Mouse (Mus musculus) hindbrain, embryonic 10.5 days (tissue): Measurements from ENCODE around the gene Txk. TPM values are rescaled to one million over a fixed set of nuclear protein-coding genes. Genes with fewer than 3 reads are reported as not detected.
A peak's percentile ranks its signal among the peaks of the same experiment; 100 is the strongest.

ENCODE experiments used
- DNase-seq: peaks from one replicate; pipeline ENCODE4 v3.0.0-alpha.2; 2017; ENCODE audit warnings: low spot score
- H3K27ac ChIP-seq: fragments of 300-500 bp; sonication (generic); 2 replicates; pipeline ENCODE4 v1.5.1; 2016; ENCODE audit warnings: mild to moderate bottlenecking, moderate library complexity
- H3K27me3 ChIP-seq: fragments of 300-500 bp; sonication (generic); 2 replicates; pipeline ENCODE4 v1.6.1; 2016; ENCODE audit warnings: mild to moderate bottlenecking; ENCODE audit not compliant: poor library complexity, insufficient read depth, severe bottlenecking
- H3K36me3 ChIP-seq: fragments of 300-500 bp; sonication (generic); 2 replicates; pipeline ENCODE4 v1.6.1; 2016; ENCODE audit warnings: mild to moderate bottlenecking, moderate library complexity
- H3K4me1 ChIP-seq: fragments of 300-500 bp; sonication (generic); replicated peaks from 2 replicates; pipeline ENCODE4 v1.6.1; 2016; ENCODE audit warnings: mild to moderate bottlenecking
- H3K4me3 ChIP-seq: fragments of 300-500 bp; sonication (generic); 2 replicates; pipeline ENCODE4 v1.5.1; 2016; ENCODE audit warnings: mild to moderate bottlenecking, moderate library complexity
- H3K9me3 ChIP-seq: fragments of 300-500 bp; sonication (generic); 2 replicates; pipeline ENCODE4 v1.6.1; 2016; ENCODE audit warnings: mild to moderate bottlenecking, moderate library complexity
- WGBS: fragments of 180-500 bp; shearing (Covaris S2); methylation state at CpG from one replicate; pipeline ENCODE4 v1.1.7; 2016; 5-methylcytosine and 5-hydroxymethylcytosine counted together
- polyA plus RNA-seq: library from polyadenylated mRNA; unstranded; fragments of >200 nt; fragmentation: Nextera tagmentation; extraction: Ambion mirVana; gene quantifications from 2 replicates; pipeline ENCODE4 v1.2.1, GENCODE M21; 2016

Gene Txk
- polyA plus RNA-seq, 1 experiment from 2014 or later = not detected

- peaks cover 12% of the 10 kb centered on the region for H3K4me1 ChIP-seq
- no peaks in the 10 kb centered on the region for H3K9me3 ChIP-seq
- no peak for DNase-seq
- no peak overlapping the region for H3K4me3 ChIP-seq
- no peaks in the 10 kb centered on the region for H3K27me3 ChIP-seq
- no peaks in the 10 kb centered on the region for H3K36me3 ChIP-seq
- no peak overlapping the region for H3K27ac ChIP-seq
Observed at GRCm38 (mm10) chr5:72702202-72702601, 50.4 kb downstream of the Txk start.

- Histone ChIP-seq H3K27me3 (no peaks in the 10 kb centered on the region), H3K27ac (no peak overlapping the region), H3K4me1 (peaks cover 6% of the 10 kb centered on the region; the same call in 1 of the 2 replicates), H3K9me3 (no peaks in the 10 kb centered on the region), H3K36me3 (no peaks in the 10 kb centered on the region), H3K4me3 (no peak overlapping the region)
- WGBS = 59% methylated on average over 2 of the region's 2 CpGs
- DNase-seq = no peak
Observed at GRCm38 (mm10) chr5:72699500-72699818, 53.1 kb downstream of the Txk start.

- no peak for DNase-seq
- no peaks in the 10 kb centered on the region for H3K9me3 ChIP-seq
Observed at GRCm38 (mm10) chr5:72698818-72699499, 53.6 kb downstream of the Txk start.

DNA sequence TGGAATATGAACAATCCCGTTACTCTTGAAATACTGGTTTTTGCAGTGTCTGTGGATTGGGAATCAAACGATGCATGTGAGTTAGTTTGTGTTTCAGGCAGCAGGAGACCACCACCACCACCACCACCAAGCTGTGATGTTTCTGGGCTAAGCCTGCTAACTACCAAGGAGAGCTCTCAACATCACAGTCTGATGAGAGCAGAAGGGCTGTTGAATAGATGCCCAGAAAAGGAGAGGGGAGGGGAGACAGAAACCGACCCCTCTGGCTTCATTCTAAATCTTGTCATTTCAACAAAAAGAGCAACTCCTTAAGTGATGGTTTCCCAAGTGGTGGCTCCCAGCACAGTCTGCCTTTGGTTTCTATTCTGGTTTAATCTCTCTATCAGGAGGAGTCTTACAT, 54.2 kb downstream of the Txk start:
- Histone ChIP-seq H3K4me1 (peaks cover 6% of the 10 kb centered on the region; the same call in 1 of the 2 replicates), H3K27me3 (no peaks in the 10 kb centered on the region), H3K36me3 (no peaks in the 10 kb centered on the region), H3K27ac (no peak overlapping the region), H3K9me3 (no peaks in the 10 kb centered on the region), H3K4me3 (no peak overlapping the region)
- WGBS = 75% methylated on average over 3 of the region's 3 CpGs
- DNase-seq = no peak

More at GRCm38 (mm10) chr5:72698818-72699499, 53.6 kb downstream of the Txk start:
- no peaks in the 10 kb centered on the region for H3K36me3 ChIP-seq
- H3K4me1 ChIP-seq = peaks cover 6% of the 10 kb centered on the region; the same call in 1 of the 2 replicates
- no peak overlapping the region for H3K27ac ChIP-seq
- no peak overlapping the region for H3K4me3 ChIP-seq
- 78% methylated on average over 7 of the region's 7 CpGs for WGBS
- H3K27me3 ChIP-seq = no peaks in the 10 kb centered on the region

GRCm38 (mm10) chr5:72696491-72696890, 56.1 kb downstream of the Txk start:
- 75% methylated on average over 13 of the region's 13 CpGs for WGBS
- Histone ChIP-seq H3K36me3 (no peaks in the 10 kb centered on the region), H3K4me1 (peaks cover 6% of the 10 kb centered on the region; the same call in 1 of the 2 replicates), H3K27me3 (no peaks in the 10 kb centered on the region), H3K27ac (no peak overlapping the region), H3K4me3 (no peak overlapping the region), H3K9me3 (no peaks in the 10 kb centered on the region)
- no peak for DNase-seq

DNA sequence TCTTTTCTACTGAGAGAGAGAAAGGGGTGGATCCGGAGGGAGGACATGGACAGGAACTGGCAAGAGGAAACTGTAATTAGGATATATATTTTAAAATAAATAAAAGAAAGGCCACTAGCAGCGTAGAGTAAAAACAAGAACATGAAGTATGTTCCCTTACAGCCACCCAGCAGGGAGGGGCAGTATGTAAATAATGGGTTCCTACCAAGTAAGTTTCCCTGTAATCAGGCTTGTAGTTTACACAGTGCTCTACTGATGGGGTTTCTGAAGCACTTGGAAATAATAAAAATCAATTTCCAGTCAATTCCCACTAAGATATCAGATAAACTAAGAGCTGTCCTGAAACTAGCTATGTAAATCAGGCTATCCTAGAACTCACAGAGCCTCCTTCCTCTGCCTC, 57.9 kb downstream of the Txk start:
- no peak for DNase-seq
- no peak overlapping the region for H3K27ac ChIP-seq
- 84% methylated on average over 2 of the region's 2 CpGs for WGBS
- peaks cover 6% of the 10 kb centered on the region; the same call in 1 of the 2 replicates for H3K4me1 ChIP-seq
- H3K4me3 ChIP-seq = no peak overlapping the region
- H3K27me3 ChIP-seq = no peaks in the 10 kb centered on the region
- no peaks in the 10 kb centered on the region for H3K9me3 ChIP-seq
- H3K36me3 ChIP-seq = no peaks in the 10 kb centered on the region

DNA sequence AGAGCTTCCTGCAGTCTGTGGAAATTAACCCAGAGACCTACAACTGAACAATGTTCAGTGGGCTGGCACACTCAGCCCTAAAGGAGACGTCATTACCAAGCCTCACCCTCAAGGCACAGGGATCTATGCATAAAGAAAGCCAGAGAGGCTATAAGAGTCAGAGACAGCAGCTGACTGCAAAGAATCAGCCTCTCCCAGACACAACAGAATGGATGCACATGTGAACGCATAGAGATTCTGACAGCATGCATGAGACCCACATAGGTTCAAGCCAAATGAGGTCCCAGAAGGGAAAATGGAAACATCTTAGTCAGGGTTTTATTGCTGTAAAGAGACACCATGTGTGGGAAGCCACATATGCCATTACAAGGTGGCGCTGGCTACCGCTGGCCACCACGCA, 62.1 kb downstream of the Txk start:
- 93% methylated on average over 5 of the region's 5 CpGs for WGBS
- no peak for DNase-seq
- H3K4me1 ChIP-seq = no peaks in the 10 kb centered on the region
- no peaks in the 10 kb centered on the region for H3K9me3 ChIP-seq
- H3K27ac ChIP-seq = no peak overlapping the region
- H3K27me3 ChIP-seq = no peaks in the 10 kb centered on the region
- H3K36me3 ChIP-seq = no peaks in the 10 kb centered on the region
- no peak overlapping the region for H3K4me3 ChIP-seq

- Histone ChIP-seq H3K4me3 (no peak overlapping the region), H3K36me3 (no peaks in the 10 kb centered on the region), H3K27ac (no peak overlapping the region), H3K4me1 (no peaks in the 10 kb centered on the region), H3K9me3 (no peaks in the 10 kb centered on the region), H3K27me3 (no peaks in the 10 kb centered on the region)
- WGBS = 92% methylated on average over 7 of the region's 7 CpGs
- no peak for DNase-seq
Observed at GRCm38 (mm10) chr5:72689556-72689955, 63.0 kb downstream of the Txk start.

DNA sequence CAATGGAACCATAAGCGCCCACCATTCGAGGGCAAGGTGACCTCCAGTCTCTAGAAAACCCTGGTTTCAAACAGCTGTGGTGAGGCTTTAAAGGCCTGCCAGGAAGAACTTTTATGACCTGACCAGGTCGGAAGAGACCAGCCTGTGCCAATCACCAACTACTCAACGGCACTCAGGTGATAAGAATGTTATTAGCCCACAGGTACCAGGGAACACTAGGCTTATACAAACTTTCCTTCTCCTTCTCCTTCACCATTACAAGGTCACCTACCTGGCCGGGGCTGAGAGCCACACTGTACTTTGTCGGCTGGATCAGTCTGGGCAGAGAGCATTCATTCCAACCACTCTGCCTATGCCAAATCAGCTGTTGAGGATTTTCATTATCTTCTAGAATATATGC, 71.1 kb downstream of the Txk start:
- DNase-seq = no peak
- H3K4me1 ChIP-seq = no peaks in the 10 kb centered on the region
- no peak overlapping the region for H3K4me3 ChIP-seq
- no peaks in the 10 kb centered on the region for H3K27me3 ChIP-seq
- no peak overlapping the region for H3K27ac ChIP-seq
- no peaks in the 10 kb centered on the region for H3K36me3 ChIP-seq
- H3K9me3 ChIP-seq = peaks cover 5% of the 10 kb centered on the region; the same call in 1 of the 2 replicates
- WGBS = 90% methylated on average over 6 of the region's 6 CpGs

DNA sequence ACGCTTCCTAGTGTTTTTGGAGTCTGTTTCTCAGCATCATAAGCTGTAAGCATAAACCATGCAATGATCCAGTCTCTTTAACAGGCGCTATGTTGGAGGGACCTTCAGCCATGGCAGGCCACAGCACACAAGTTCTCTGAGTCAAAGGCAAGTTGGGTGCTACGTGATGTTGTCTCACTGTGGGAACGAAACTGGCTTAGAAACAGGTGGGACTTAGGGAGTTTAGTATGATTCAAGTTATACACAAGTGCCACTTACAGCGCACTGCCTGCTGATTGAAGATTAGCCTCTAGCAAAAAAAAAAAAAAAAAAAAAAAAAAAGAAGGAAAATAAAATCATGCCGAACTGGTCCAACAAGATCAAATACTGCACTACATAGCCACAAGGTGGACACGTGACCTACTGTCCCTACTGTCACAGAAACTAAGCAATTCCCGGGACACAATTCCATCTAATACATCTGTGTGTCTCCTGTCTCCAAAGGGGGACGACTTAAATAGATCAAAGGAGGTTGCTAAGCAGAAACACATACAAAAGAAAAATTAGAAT, 77.5 kb downstream of the Txk start:
- H3K27me3 ChIP-seq = no peaks in the 10 kb centered on the region
- WGBS = 91% methylated on average over 9 of the region's 9 CpGs
- H3K9me3 ChIP-seq = no peaks in the 10 kb centered on the region
- no peak for DNase-seq
- H3K36me3 ChIP-seq = no peaks in the 10 kb centered on the region
- peaks cover 11% of the 10 kb centered on the region for H3K4me1 ChIP-seq
- H3K27ac ChIP-seq = no peak overlapping the region
- no peak overlapping the region for H3K4me3 ChIP-seq

GRCm38 (mm10) chr5:72671017-72671699, 81.4 kb downstream of the Txk start:
- no peak overlapping the region for H3K4me3 ChIP-seq
- no peak for DNase-seq
- peaks cover 11% of the 10 kb centered on the region for H3K4me1 ChIP-seq
- H3K36me3 ChIP-seq = no peaks in the 10 kb centered on the region
- H3K27me3 ChIP-seq = no peaks in the 10 kb centered on the region
- peak overlapping the region; percentile 35; the same call in 1 of the 2 replicates for H3K27ac ChIP-seq
- no peaks in the 10 kb centered on the region for H3K9me3 ChIP-seq
- WGBS = 63% methylated on average over 8 of the region's 8 CpGs

DNA sequence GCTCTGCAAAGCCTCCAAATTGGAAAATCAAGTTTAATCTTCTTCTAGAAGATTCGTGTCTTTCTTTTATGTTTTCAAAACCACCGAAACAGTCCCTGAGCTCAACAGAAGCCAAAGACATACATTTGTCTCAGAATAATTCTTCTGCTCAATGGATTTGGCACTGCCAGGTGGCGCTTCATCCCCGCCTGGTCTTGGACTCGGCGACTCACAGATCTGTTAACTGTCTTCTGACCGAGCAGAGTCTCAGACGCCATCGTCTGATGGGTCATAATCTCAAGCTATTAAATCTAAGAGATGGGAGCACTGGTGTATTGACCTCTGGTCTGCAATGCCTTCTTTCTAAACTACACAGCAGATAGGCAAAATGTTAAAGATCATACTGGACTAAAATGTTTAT, 84.2 kb downstream of the Txk start:
- H3K27me3 ChIP-seq = no peaks in the 10 kb centered on the region
- H3K27ac ChIP-seq = no peak overlapping the region
- H3K9me3 ChIP-seq = no peaks in the 10 kb centered on the region
- H3K4me3 ChIP-seq = no peak overlapping the region
- DNase-seq = no peak
- H3K36me3 ChIP-seq = no peaks in the 10 kb centered on the region
- peaks cover 11% of the 10 kb centered on the region for H3K4me1 ChIP-seq
- 92% methylated on average over 9 of the region's 9 CpGs for WGBS

- Histone ChIP-seq H3K27ac (no peak overlapping the region), H3K36me3 (no peaks in the 10 kb centered on the region), H3K4me1 (peaks cover 10% of the 10 kb centered on the region), H3K9me3 (no peaks in the 10 kb centered on the region), H3K4me3 (no peak overlapping the region), H3K27me3 (no peaks in the 10 kb centered on the region)
- DNase-seq = no peak
- 88% methylated on average over 7 of the region's 7 CpGs for WGBS
Observed at GRCm38 (mm10) chr5:72666428-72666827, 86.1 kb downstream of the Txk start.
